Mouse (Mus musculus) gonadal fat pad, adult 2 months (tissue): Measurements from ENCODE around the gene Gfod1. TPM values are rescaled to one million over a fixed set of nuclear protein-coding genes. Genes with fewer than 3 reads are reported as not detected.
A peak's percentile ranks its signal among the peaks of the same experiment; 100 is the strongest.

Source experiments
- DNase-seq: peaks from one replicate; pipeline ENCODE4 v3.0.0-alpha.2; 2012; ENCODE audit warnings: low read depth
- polyA plus RNA-seq: library from polyadenylated mRNA; depleted of rRNA; stranded (reverse); fragments of >200 nt; gene quantifications from 2 replicates; pipeline ENCODE4 v1.2.3, GENCODE M21; 2012

Gfod1 gene
- polyA plus RNA-seq, 1 experiment, result 4.6 TPM

DNA sequence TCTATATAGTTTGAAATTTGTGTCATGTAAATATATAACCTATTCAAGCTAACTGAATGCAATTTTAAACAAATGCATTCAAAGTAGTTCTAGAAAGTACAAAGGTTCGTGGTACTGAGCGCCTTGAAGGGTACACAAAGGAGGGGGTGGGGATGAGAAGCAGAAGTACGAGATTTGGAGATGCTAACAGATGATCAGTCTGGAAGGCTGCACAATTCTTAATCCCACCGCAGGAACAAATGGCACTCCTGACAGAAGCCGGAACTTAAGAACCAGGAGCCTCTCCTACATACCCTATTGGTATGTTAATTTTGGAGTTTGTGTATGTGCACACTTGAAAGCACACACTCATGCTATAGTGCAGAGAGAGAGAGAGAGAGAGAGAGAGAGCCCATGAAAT is 4.8 kb downstream of the Gfod1 start:
- no peak for DNase-seq

DNA sequence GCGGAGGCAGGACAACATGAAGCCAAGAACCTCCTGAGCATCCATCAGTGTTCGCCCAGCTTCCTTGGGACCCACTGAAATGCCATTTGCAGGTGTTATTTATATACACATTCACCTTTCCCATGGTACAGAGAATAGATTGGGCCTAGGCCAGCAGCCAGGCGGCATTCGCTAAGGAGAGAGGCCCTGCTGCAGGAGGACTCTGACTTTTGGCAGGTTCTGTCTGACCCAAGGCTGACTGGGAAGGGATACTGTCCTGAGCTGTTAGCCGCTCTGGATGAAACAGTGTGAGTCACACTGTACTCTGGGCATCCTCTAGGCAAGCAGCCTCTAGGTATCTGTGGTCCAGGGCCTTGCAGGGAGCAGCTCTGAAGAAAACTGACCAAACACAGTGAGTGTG is 6.4 kb downstream of the Gfod1 start:
- DNase-seq, result no peak

DNA sequence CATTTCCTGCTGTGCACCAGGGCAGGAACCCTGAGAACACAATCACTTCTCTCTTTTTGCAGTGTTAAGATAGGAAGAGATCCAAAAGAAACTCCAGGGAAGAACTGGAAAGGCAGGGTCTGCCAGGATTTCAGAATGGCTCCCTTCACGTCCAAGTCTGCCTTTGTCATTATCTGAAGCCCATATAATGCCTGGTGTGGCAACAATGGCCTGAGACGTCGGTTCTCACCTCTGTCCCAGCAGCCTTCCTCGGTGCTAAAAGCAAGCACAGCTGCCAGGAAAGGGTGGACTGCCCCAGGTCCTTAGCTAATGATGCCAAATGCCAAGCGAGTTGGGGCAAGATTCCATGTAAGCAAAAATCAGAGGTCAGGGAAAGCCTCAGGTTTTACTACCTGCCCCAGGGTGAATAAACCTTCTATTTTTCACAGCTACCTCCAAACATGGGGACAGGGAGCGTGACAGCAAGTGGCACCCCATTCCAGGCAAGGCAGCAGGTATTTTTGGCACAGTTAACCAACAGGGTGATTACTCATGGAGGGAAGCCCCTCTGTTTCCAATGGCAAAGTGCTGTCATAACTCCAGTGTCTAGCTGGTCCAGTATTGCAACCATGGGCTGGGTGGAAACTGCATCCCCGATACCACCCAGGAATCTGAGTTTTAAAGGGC is 7.7 kb downstream of the Gfod1 start:
- peak; percentile 93 for DNase-seq

DNA sequence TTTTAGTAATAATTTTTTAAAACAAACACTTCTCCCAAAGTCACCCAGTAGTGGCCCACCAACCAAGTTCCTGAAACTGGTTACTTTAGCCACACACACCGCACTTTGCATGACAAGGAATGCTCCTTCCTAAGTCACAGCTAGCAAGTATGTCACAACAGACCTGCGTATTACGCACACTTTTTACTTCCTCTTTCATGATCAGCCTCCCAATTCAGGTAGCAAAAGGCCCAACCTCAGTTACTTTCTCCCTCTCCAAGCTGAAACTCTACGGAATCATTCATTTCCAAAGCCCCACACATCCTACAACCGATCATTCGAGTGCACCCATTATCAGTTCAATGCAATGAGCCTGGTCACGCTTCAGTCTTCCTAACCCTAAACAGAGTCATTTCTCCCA is 8.3 kb downstream of the Gfod1 start:
- no peak for DNase-seq

DNA sequence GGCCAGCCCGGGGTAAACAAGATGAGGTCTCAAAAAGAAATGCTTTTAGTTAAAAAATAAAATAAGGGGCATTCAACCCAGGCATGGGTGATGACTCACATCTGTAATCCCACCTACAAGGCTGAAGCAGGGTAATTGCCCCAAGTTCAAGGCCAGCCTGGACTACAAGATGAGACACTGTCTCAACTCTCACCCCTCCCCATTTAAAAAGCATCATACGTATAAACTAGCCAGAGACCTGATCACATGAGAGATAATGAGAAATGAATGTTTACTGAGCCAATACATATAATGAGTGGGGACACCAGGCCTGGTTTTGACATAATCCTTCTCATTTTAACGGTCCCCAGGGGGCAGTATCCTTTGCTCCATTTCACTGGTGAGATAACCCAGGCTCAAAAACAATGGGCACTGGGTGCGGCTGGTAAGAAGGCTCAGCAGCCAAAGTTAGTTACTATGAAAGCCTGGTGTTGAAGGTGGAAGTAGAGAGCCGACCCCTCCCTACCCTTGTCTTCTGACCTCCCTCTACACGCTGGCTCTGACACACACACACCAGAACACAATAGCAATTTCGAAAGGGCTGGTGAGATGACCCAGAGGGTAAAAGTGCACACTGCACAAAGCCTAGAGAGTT is 8.9 kb downstream of the Gfod1 start:
- DNase-seq, result no peak

DNA sequence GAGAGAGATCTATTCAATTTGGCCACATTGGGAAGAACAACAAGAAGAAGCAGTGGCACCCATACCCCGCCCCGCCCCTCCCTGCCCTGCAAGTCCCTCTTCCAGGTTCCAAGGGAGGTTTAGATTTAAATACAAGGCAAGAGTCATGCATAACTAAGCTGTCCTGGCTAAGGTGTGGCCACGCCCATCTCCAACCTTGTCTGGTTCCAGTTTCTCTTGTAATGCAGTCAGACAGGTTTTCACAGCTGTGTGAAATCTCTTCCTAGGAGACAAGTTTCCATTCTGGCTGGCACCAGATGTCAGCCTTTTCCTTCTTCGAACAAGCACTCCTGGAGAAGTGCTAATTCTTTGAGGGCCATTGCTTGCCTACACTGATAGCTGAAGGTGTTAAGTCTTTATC is 11.1 kb downstream of the Gfod1 start:
- peak; percentile 98 for DNase-seq

DNA sequence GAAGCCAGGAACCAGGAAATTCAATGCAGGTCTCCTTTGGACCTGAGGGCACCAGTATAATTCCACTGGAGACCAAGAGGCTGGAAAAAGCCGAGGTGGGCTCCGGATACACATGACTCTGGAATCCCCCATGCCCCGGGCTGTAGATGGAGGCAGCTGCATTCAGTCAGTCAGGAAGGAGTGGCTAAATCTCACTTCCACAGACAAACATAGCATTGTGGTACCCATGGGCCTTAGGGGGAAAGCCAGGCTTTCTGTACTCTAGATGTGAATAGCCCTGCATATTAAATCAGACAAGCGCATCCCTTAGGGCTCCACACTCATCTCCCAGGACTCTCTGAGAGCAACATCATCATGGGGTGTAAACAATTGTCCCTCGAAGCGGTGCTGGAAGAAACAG is 14.9 kb downstream of the Gfod1 start:
- DNase-seq, result no peak

DNA sequence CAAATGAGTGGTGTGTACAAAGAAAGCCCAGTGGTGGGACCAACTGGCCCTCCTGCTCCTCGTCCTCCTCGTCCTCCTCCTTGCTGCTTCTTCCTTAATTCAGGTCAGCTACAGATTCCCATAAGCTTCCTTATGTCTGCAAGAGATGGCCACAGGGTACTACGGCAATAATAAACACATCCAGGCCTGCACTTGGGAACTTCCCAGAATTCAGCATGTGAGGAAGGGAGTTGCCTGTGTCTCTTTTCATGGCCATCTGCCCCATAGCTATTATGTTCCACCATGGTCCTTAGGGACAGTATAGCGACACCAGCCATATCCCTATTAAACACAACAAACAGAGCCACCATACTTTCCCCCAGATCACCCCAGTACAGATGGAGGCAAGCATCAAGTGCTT is 15.5 kb downstream of the Gfod1 start:
- no peak for DNase-seq

DNA sequence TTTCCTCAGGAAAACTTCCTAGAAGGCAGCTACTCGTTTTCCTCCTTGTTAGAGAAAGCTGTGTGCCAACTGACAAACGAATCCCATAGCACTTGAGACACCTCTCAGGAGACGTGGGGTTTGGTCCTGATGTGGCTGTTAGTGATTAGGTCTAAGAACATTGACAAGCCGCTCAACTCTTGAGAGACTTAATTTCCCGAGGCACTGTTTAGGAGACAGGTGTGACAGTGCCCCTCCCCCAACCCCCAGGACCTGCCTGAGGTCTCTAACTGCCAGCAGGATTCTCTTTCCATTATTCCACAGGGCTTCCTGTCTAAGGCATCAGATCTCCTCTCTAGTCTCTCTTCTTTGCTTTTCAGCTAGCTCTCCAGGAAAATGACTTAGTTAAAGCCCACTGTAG is 15.9 kb downstream of the Gfod1 start:
- DNase-seq, result no peak

DNA sequence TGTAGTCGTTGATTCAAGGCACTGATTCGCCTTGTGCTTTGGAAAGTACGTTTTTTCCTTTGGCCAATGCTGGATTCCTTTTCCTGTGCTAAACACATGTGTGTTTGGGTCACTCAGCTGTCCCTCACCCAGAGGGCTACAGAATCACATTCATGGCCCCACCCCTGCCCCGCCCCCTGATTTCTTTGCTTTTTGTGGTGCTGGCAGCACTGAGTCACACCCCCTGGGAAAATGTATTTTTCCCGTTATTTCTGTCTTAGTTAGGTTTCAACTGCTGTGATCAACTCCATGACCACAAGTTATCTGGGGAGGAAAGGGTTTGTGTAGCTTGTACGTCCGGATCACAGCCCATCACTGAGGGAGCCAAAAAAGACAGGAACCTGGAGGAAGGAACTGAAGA is 17.1 kb downstream of the Gfod1 start:
- DNase-seq, result no peak

DNA sequence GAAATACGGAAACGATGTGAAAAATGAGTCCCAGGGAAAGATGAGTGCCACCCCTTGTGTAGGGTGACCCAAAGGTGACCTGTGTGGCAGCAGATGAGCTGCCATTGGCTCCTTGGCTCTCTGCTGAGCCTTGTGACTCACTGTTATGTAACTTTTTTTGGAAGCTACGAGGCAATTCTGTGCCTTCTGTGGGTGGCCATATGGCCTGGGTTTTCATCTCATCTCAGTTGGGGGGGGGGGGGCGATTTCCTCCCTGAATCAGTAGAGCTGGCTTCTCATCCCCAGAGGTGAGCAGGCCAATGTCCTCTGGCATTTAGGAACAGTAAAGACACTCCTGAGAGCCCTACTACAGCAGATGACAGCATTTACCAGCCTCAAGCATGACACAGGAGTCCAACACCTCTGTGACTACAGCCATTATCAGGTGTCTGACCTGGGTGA is 19.2 kb downstream of the Gfod1 start:
- no peak for DNase-seq

DNA sequence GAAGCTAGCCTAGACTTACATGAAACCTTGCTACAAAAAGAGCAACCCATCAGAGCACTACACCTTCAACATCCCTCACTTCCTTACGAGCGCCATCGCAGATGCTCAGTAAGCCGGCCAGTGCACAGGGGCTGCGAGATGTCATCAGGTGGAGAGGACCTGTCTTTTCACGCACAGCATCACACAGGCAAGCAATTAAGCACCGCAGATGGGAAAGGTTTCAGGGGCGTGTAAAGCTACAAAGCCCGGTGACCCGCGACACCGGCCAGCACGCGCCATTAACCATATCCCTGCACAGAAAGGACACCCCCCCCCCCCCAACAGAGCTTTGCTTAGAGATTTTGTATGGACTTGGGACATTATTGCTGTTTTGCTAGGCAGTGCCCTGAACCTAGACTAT is 30.1 kb downstream of the Gfod1 start:
- no peak for DNase-seq

DNA sequence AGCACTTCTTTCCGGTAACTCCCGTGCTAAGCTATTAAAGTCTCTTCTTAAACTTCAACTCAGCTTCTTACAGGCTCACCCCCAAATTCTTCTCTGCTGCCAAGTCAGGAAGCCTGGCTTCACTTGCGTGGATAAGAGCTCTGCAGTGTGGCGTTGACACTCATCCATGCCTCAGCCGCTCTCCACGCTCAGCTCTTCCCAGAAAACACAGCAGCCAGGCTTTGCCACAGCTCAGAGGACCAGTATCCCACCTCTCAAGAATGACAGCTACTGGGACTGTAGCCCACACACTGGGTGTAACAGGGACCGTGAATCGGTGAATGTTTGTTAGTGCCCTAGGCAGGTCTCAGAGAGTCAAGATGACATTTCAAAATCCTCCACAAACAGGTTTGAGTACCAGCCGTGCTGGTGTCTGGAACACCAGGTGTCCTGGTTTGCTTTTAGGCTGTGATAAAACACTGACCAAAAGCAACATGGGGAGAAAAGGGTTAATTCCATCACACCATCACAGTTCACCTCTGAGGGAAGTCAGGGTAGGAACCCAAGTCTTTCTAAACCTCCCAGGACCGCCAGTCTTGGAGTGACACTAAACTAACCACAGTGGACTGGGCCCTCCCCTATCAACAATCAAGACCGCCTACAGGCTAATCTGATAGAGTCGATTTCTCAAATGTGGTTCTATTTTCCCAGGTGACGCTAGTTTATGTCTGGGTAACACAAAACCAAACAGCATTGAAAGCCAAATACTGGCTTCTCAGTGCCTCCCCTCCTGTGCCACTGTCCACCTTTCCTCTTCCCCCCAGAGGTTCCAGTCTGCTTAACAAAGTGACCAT is 31.5 kb downstream of the Gfod1 start:
- peak; percentile 78 for DNase-seq

DNA sequence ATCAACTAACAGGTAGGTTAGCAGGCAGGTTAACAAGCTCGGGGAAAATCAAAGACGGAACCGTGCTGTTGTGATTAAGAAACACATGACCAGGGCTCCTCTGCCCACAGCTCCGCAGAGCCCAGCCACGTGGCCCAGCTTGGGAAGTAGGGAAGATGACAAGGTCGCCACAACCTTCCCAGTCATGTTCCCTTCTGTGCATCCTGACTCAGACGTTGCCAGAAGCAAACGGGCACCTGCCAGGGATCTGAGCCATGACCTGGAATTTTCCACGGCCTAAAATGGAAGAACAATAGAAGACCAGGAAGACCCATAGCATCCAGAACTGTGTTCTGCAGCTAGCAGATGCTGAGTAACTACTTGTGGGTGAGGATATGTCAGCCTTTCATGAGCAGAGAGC is 32.5 kb downstream of the Gfod1 start:
- no peak for DNase-seq

DNA sequence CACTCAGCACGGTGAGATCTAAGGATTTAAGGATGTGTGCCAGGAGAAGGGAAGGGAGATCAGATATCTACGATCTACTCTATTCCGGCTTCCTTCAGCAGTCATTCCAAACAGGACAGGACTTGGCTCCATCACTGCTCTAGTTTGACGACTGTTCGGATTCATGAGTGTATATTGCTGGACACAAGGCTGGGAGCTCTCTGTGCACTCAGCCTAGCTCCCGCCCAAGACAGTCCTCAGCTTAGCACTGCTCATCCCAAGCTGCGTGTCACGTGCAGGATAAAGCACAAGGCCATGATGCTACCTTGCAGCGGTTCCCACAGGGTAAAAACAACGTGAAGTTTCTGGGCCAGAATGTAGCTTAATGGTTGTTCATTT is 33.8 kb downstream of the Gfod1 start:
- no peak for DNase-seq

DNA sequence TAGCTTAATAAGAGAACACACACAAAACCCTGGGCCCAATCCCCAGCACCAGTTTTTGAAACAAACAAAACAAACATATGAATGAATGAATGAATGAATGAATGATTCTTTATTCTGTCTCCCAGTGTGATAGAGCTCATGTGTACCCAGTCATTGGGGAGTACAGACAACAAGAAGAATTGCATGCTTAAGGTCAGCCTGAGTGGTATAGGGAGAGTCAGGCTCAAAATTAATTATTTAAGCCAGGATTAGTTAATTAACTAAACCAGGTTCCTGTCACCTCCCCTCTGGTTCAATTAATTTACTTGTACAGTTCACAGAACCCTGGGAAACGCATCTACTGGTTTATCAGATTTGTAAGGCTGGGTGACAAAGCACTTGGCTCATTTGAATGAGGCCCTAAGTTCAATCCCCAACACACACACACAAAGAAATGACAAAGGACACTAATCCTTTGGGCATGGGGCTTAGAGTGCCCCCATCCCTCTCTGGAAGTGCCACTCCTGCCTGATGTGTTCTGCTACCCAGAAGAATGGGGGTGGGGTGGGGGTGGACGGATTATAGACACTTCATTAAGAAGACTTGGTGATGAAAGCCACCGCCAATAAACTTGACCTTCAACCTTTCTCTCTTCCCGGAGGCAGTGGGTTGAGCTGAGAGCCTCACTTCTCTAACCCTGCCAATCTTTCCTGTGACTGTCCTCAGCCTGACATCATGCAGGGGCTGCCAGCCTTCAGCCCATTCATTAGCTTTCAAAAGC is 34.3 kb downstream of the Gfod1 start:
- no peak for DNase-seq

DNA sequence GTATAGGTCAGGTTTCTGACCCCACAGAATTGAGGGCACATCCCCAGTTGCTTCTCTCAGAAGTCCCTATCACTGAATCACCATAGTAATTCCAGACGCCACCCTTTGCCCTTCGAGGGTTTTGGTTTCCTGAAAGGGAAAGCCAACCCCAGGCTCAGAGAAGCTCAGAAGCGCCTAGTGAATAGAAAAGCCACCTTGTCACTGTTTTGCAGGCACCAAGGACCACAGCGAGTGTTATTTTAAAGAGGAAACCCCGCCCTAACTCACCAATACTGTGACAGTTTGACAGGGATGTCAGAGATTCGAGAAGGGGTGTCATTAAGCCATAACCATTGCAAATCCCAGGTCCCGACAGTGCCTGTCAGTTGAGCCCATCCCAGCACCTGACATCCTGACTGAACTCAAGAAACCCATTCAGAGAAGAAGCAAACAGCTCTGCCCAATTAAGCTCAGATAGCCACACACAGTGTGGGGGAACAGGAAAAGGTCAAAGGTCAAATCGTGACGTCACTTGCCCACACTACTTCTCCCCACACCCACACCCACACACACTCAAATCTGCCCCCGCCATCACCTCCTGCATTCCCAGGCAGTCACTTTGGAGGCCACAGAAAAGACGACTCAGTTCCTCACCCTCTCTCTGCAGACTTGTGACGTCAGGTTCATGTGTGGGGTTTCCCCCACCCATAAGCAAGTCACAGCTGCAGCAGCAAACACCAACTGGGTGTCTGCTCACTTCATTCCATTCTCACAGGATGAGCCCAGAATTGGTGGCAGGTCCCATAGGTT is 35.2 kb downstream of the Gfod1 start:
- no peak for DNase-seq

DNA sequence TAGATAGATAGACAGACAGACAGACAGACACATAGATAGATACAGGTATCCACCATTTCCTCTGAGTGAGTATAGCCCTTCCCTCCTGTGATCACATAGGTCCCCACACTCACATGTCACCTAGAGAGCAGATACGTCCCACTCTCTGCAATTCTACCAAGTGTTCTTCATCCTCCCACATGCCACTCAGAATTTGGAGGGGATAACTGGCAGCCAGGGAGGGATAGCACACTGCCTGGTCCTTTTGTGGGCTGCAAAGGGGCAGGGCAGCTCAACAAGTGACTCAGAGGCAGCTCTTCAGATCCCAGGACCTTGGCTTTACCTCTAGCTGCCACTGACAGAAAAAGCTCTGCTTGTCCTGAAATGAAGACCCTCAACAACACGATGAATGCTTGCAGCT is 36.1 kb downstream of the Gfod1 start:
- no peak for DNase-seq

DNA sequence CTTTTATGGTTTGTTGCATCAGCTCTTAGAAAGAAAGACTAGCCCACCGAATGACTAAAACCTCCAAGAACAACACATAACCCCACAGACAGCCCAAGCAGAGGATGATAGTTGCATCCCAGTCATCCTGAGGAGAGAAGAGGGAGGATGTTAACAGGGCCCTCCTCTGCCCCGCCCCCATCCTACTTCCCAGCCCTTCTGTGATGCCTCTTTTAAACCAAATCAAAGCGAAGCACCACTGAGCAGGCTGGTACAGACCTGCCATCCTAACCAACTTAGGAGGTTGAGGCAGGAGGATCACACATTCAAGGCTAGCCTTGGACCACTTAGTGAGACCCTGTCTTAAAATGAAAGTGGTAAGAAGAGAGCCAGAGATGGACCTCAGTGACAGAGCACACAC is 36.8 kb downstream of the Gfod1 start:
- no peak for DNase-seq

DNA sequence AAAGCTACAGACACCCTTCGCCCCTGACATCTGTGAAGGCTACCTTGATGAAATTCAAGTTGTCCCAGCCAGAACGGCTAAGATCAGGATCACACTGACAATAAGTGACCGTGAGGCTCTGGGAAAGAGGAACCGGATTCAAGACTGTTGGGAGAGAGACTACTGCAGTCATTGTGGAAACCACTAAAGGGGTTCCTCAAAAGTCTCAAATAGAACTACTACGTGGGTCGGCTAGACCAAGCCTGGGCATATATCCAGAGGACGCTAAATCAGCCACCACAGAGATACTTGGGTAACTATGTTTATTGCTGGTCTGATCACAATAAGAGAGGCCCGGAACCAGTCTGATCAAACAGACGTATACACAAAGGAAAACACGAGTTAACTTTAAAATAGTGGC is 37.6 kb downstream of the Gfod1 start:
- DNase-seq, result no peak

DNA sequence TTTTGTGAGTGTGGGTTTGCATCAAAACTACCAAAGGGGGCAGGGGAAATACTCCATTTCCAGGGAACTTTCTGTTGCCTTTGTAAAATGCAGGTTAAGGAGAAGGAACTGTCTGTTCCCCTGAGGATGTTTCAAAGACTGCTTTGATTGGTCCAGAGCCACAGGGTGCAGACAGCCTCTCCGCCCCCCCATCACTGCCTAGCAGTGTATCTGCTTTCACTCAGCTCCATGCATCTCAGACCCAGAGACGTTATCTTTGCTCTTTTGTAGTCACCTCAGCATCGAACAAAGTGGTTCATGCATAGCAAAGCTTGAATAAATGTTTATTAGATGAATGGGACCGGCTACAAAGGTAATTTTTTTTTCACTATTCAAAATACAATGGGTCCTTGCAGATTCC is 38.9 kb downstream of the Gfod1 start:
- no peak for DNase-seq

DNA sequence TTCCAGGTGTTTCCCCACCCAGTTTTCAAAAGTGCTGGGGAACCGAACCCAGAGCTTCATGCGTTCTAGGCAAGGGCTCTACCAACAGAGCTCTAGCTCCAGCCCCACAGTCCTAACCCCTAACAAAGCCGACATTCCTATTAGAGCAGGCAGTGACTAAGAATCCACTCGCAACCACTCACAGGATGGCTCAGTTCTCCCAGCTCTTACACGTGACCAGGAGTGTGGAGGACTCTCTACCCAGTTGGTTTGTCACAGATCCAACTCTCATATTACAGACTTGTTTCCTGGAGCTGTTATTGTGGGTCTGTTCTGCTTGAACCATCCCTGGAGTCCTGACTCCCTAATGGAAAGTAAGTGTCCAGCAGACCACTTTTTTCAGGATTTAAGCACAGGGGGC is 40.3 kb downstream of the Gfod1 start:
- no peak for DNase-seq
